Mouse (Mus musculus) lung, embryonic 14.5 days (tissue): ENCODE measurements around the gene Baz1a. TPM values are rescaled to one million over a fixed set of nuclear protein-coding genes. Genes with fewer than 3 reads are reported as not detected.

Experiments
- ATAC-seq: fragments of 200-750 bp; cut with Nextera tagmentation; 2 replicates; pipeline ENCODE4 v1.8.0; 2017; ENCODE audit warnings: mild to moderate bottlenecking, moderate TSS enrichment, moderate library complexity; ENCODE audit not compliant: insufficient read depth
- DNase-seq: peaks from one replicate; pipeline ENCODE4 v3.0.0-alpha.2; 2015
- H3K27ac ChIP-seq: fragments of 300-500 bp; sonication (generic); 2 replicates; pipeline ENCODE4 v1.5.1; 2014; ENCODE audit warnings: low read depth, mild to moderate bottlenecking, moderate library complexity
- H3K27me3 ChIP-seq: fragments of 300-500 bp; sonication (generic); 2 replicates; pipeline ENCODE4 v1.6.1; 2014; ENCODE audit warnings: low read length, control low read depth; ENCODE audit not compliant: insufficient read depth
- H3K36me3 ChIP-seq: fragments of 300-500 bp; sonication (generic); 2 replicates; pipeline ENCODE4 v1.6.1; 2014; ENCODE audit warnings: control low read depth; ENCODE audit not compliant: insufficient read depth
- H3K4me1 ChIP-seq: fragments of 300-500 bp; sonication (generic); 2 replicates; pipeline ENCODE4 v1.6.1; 2014; ENCODE audit warnings: antibody characterized with exemption, control low read depth; ENCODE audit not compliant: insufficient read depth
- H3K4me2 ChIP-seq: fragments of 300-500 bp; sonication (generic); 2 replicates; pipeline ENCODE4 v1.6.1; 2014; ENCODE audit warnings: mild to moderate bottlenecking
- H3K4me3 ChIP-seq: fragments of 300-500 bp; sonication (generic); 2 replicates; pipeline ENCODE4 v1.5.1; 2014; ENCODE audit warnings: low read depth, low read length
- H3K9ac ChIP-seq: fragments of 300-500 bp; sonication (generic); 2 replicates; pipeline ENCODE4 v1.6.1; 2014
- H3K9me3 ChIP-seq: fragments of 300-500 bp; sonication (generic); 2 replicates; pipeline ENCODE4 v1.6.1; 2016; ENCODE audit warnings: low read depth, low read length, control low read depth
- CTCF ChIP-seq: IDR thresholded peaks from 2 replicates; pipeline ENCODE4 v1.5.1; 2016; ENCODE audit warnings: antibody characterized with exemption, low read depth
- WGBS: fragments of 180-500 bp; shearing (Covaris S2); extraction: QIAGEN DNeasy Blood & Tissue Kit; methylation state at CpG from one replicate; pipeline ENCODE4 v1.1.7; 2014; 5-methylcytosine and 5-hydroxymethylcytosine counted together
- polyA plus RNA-seq: library from polyadenylated mRNA; unstranded; fragments of >200 nt; fragmentation: Nextera tagmentation; extraction: Ambion mirVana; gene quantifications from 2 replicates; pipeline ENCODE4 v1.2.1, GENCODE M21; 2014

Baz1a gene
- polyA plus RNA-seq, 1 experiment from 2014 or later = 23.9 TPM

- WGBS = 58% methylated on average over 2 of the region's 2 CpGs
- H3K27me3 ChIP-seq = no peaks in the 10 kb centered on the region
- no peaks in the 10 kb centered on the region for H3K9me3 ChIP-seq
- H3K4me2 ChIP-seq = no peak overlapping the region
- no peak for TF ChIP-seq CTCF
- H3K9ac ChIP-seq = no peak overlapping the region
- ATAC-seq = no peak
- H3K4me3 ChIP-seq = no peak overlapping the region
- no peak for DNase-seq
- peaks cover 7% of the 10 kb centered on the region; the same call in 1 of the 2 replicates for H3K36me3 ChIP-seq
- H3K4me1 ChIP-seq = peaks cover 8% of the 10 kb centered on the region; the same call in 1 of the 2 replicates
- no peak overlapping the region for H3K27ac ChIP-seq
These were observed 42.6 kb upstream of the Baz1a start for GRCm38 (mm10) chr12:55056703-55057102.

GRCm38 (mm10) chr12:55054551-55055241 is 40.5 kb upstream of the Baz1a start:
- DNase-seq (peak; percentile 63), ATAC-seq (no peak)
- Histone ChIP-seq H3K4me3 (no peak overlapping the region), H3K4me2 (no peak overlapping the region), H3K27me3 (no peaks in the 10 kb centered on the region), H3K36me3 (peaks cover 7% of the 10 kb centered on the region; the same call in 1 of the 2 replicates), H3K4me1 (peaks cover 3% of the 10 kb centered on the region; the same call in 1 of the 2 replicates), H3K27ac (no peak overlapping the region), H3K9ac (no peak overlapping the region), H3K9me3 (no peaks in the 10 kb centered on the region)
- TF ChIP-seq CTCF = no peak
- WGBS = 34% methylated on average over 2 of the region's 2 CpGs

DNA sequence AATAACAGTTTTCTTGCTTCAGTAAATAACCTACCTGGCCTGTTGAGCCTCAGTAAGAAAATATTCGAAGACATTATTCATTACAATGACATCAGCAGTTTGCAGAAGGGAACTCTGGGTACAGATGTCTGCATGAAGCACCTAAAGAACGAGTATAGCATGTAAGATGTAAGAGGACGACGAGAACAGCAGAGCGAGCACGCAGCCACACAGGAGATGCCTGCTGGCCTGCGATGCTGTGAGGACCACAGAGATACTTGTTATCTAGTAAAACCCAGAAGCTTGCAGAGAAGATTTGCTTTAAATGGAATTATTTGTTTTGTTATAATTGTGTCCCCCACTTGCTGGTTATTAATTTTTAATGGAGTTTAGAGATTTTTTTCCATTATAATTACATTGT is 39.1 kb upstream of the Baz1a start:
- H3K27ac ChIP-seq = no peak overlapping the region
- DNase-seq (no peak), ATAC-seq (no peak)
- peaks cover 4% of the 10 kb centered on the region; the same call in 1 of the 2 replicates for H3K36me3 ChIP-seq
- H3K4me3 ChIP-seq = no peak overlapping the region
- no peaks in the 10 kb centered on the region for H3K4me1 ChIP-seq
- no peak overlapping the region for H3K9ac ChIP-seq
- no peak overlapping the region for H3K4me2 ChIP-seq
- TF ChIP-seq CTCF = no peak
- 87% methylated on average over 7 of the region's 7 CpGs for WGBS
- no peaks in the 10 kb centered on the region for H3K27me3 ChIP-seq
- no peaks in the 10 kb centered on the region for H3K9me3 ChIP-seq

DNA sequence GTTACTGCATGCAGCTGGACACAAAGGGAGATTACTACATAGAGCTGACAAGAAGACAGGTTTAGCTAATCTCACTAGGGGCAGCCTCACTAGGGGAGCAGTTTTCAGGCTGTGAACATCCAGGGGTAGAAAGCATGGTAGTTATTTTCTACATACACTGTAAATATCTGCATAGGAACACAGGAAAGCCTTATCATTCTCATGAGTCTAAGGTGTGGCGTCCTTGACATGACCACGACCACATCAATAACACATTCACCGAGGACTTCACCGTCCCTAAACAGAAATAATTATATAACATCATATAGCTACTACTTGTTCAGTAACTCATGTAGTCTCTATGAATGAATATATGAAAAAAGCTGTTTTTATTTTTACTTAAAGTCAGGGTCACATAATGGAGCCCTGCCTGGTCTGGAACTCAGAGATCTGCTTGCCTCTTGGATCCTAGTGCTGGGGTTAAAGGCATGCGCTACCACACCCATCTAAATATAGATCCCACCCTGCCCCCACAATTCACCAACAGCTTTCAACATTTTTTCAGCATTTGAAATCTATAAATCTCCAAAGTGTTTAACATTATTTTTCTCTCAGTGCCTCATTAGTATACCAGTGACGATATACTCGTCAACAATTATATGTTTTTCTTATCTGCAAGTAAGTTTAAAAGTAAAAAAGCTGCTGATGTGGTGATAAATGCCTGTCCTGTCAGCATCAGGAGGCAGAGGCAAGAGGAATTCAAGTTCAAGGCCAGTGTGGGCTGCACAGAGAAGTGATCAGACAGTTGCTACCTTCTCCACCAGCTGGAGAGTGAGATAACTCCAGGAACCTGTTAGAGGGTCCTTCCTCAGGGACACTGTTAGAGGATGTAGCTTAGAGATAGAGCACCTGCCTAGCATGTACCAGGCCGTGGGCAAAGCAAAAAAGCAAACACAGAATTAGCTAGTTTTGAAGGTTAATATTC is 37.3 kb upstream of the Baz1a start:
- Histone ChIP-seq H3K27ac (peak overlapping the region; percentile 2; the same call in 1 of the 2 replicates), H3K9me3 (no peaks in the 10 kb centered on the region), H3K4me2 (no peak overlapping the region), H3K9ac (no peak overlapping the region), H3K36me3 (peaks cover 6% of the 10 kb centered on the region; the same call in 1 of the 2 replicates), H3K4me1 (no peaks in the 10 kb centered on the region), H3K4me3 (no peak overlapping the region), H3K27me3 (no peaks in the 10 kb centered on the region)
- WGBS = 78% methylated on average over 8 of the region's 8 CpGs
- peak; percentile 41; the same call in 1 of the 2 replicates for ATAC-seq
- no peak for DNase-seq
- TF ChIP-seq CTCF = no peak

GRCm38 (mm10) chr12:55049731-55050353 is 35.7 kb upstream of the Baz1a start:
- Histone ChIP-seq H3K27ac (no peak overlapping the region), H3K36me3 (peaks cover 12% of the 10 kb centered on the region; the same call in 1 of the 2 replicates), H3K4me1 (no peaks in the 10 kb centered on the region), H3K4me2 (no peak overlapping the region), H3K9me3 (no peaks in the 10 kb centered on the region; the same call in 1 of the 2 replicates), H3K9ac (no peak overlapping the region), H3K4me3 (no peak overlapping the region), H3K27me3 (no peaks in the 10 kb centered on the region)
- ATAC-seq (no peak), DNase-seq (no peak)
- no peak for TF ChIP-seq CTCF
- WGBS = 92% methylated on average over 8 of the region's 8 CpGs

GRCm38 (mm10) chr12:55041011-55041410 is 26.9 kb upstream of the Baz1a start:
- no peak for ATAC-seq
- H3K4me2 ChIP-seq = no peak overlapping the region
- no peak for TF ChIP-seq CTCF

More at GRCm38 (mm10) chr12:55041011-55041410, 26.9 kb upstream of the Baz1a start:
- no peak overlapping the region for H3K27ac ChIP-seq
- 62% methylated on average over 15 of the region's 15 CpGs for WGBS
- no peaks in the 10 kb centered on the region for H3K4me1 ChIP-seq
- H3K9me3 ChIP-seq = no peaks in the 10 kb centered on the region
- no peaks in the 10 kb centered on the region for H3K27me3 ChIP-seq
- no peak overlapping the region for H3K4me3 ChIP-seq
- no peak for DNase-seq
- no peak overlapping the region for H3K9ac ChIP-seq
- 0 out of 2 replicates have a peak, but pooled peaks cover 12% of the 10 kb centered on the region for H3K36me3 ChIP-seq
